Mouse (Mus musculus) forebrain, embryonic 12.5 days (tissue): ENCODE measurements around the gene Clgn. TPM values are rescaled to one million over a fixed set of nuclear protein-coding genes. Genes with fewer than 3 reads are reported as not detected.

Experiments
- ATAC-seq: fragments of 200-750 bp; cut with Nextera tagmentation; 2 replicates; pipeline ENCODE4 v1.8.0; 2017; ENCODE audit warnings: moderate TSS enrichment; ENCODE audit not compliant: low FRiP score
- H3K27ac ChIP-seq: fragments of 300-500 bp; sonication (generic); 2 replicates; pipeline ENCODE4 v1.5.1; 2016; ENCODE audit warnings: mild to moderate bottlenecking
- H3K27me3 ChIP-seq: fragments of 300-500 bp; sonication (generic); 2 replicates; pipeline ENCODE4 v1.6.1; 2016; ENCODE audit warnings: mild to moderate bottlenecking
- H3K36me3 ChIP-seq: fragments of 300-500 bp; sonication (generic); replicated peaks from 2 replicates; pipeline ENCODE4 v1.6.1; 2016; ENCODE audit warnings: mild to moderate bottlenecking
- H3K4me1 ChIP-seq: fragments of 300-500 bp; sonication (generic); 2 replicates; pipeline ENCODE4 v1.6.1; 2016
- H3K4me2 ChIP-seq: fragments of 300-500 bp; sonication (generic); 2 replicates; pipeline ENCODE4 v1.6.1; 2016; ENCODE audit warnings: mild to moderate bottlenecking, moderate library complexity
- H3K4me3 ChIP-seq: fragments of 300-500 bp; sonication (generic); replicated peaks from 2 replicates; pipeline ENCODE4 v1.5.1; 2016; ENCODE audit warnings: mild to moderate bottlenecking
- H3K9ac ChIP-seq: fragments of 300-500 bp; sonication (generic); 2 replicates; pipeline ENCODE4 v1.6.1; 2016; ENCODE audit warnings: mild to moderate bottlenecking
- H3K9me3 ChIP-seq: fragments of 300-500 bp; sonication (generic); 2 replicates; pipeline ENCODE4 v1.6.1; 2016
- WGBS: fragments of 180-500 bp; shearing (Covaris S2); methylation state at CpG from one replicate; pipeline ENCODE4 v1.1.7; 2016; 5-methylcytosine and 5-hydroxymethylcytosine counted together
- polyA plus RNA-seq: library from polyadenylated mRNA; unstranded; fragments of >200 nt; fragmentation: Nextera tagmentation; extraction: Ambion mirVana; gene quantifications from 2 replicates; pipeline ENCODE4 v1.2.1, GENCODE M21; 2016

Clgn gene
- polyA plus RNA-seq, 1 experiment from 2014 or later, result 6.3 TPM

- Histone ChIP-seq H3K4me3 (no peak overlapping the region), H3K9me3 (no peaks in the 10 kb centered on the region), H3K27ac (no peak overlapping the region), H3K36me3 (no peaks in the 10 kb centered on the region), H3K4me2 (no peak overlapping the region), H3K9ac (no peak overlapping the region), H3K4me1 (peaks cover 6% of the 10 kb centered on the region), H3K27me3 (peaks cover 12% of the 10 kb centered on the region; the same call in 1 of the 2 replicates)
- ATAC-seq, result no peak
- 93% methylated on average over 5 of the region's 5 CpGs for WGBS
These were observed 4.7 kb downstream of the Clgn start for GRCm38 (mm10) chr8:83394325-83394724.

- Histone ChIP-seq H3K27ac (no peak overlapping the region), H3K9ac (no peak overlapping the region), H3K4me3 (no peak overlapping the region), H3K9me3 (no peaks in the 10 kb centered on the region), H3K36me3 (no peaks in the 10 kb centered on the region), H3K4me2 (no peak overlapping the region), H3K27me3 (no peaks in the 10 kb centered on the region), H3K4me1 (no peaks in the 10 kb centered on the region)
- WGBS, result 93% methylated on average over 6 of the region's 6 CpGs
- ATAC-seq, result no peak
These were observed 7.0 kb downstream of the Clgn start for GRCm38 (mm10) chr8:83396680-83397079.

- 77% methylated on average over 4 of the region's 4 CpGs for WGBS
- Histone ChIP-seq H3K27ac (no peak overlapping the region), H3K4me1 (no peaks in the 10 kb centered on the region), H3K4me3 (no peak overlapping the region), H3K9me3 (no peaks in the 10 kb centered on the region), H3K27me3 (no peaks in the 10 kb centered on the region), H3K9ac (no peak overlapping the region), H3K4me2 (no peak overlapping the region), H3K36me3 (no peaks in the 10 kb centered on the region)
- ATAC-seq, result no peak
These were observed 8.1 kb downstream of the Clgn start for GRCm38 (mm10) chr8:83397726-83398125.

GRCm38 (mm10) chr8:83405548-83405947, 15.9 kb downstream of the Clgn start:
- H3K36me3 ChIP-seq, result no peaks in the 10 kb centered on the region
- no peak overlapping the region for H3K9ac ChIP-seq
- H3K4me1 ChIP-seq, result no peaks in the 10 kb centered on the region
- no peak for ATAC-seq
- no peaks in the 10 kb centered on the region for H3K9me3 ChIP-seq
- H3K27me3 ChIP-seq, result no peaks in the 10 kb centered on the region
- 89% methylated on average over 10 of the region's 10 CpGs for WGBS
- H3K4me3 ChIP-seq, result no peak overlapping the region
- no peak overlapping the region for H3K27ac ChIP-seq
- H3K4me2 ChIP-seq, result no peak overlapping the region

GRCm38 (mm10) chr8:83406836-83407235, 17.2 kb downstream of the Clgn start:
- Histone ChIP-seq H3K36me3 (no peaks in the 10 kb centered on the region), H3K4me2 (no peak overlapping the region), H3K4me3 (no peak overlapping the region), H3K9me3 (no peaks in the 10 kb centered on the region), H3K27me3 (no peaks in the 10 kb centered on the region), H3K4me1 (no peaks in the 10 kb centered on the region), H3K27ac (no peak overlapping the region), H3K9ac (no peak overlapping the region)
- ATAC-seq, result no peak
- 37% methylated on average over 6 of the region's 6 CpGs for WGBS

- Histone ChIP-seq H3K4me1 (no peaks in the 10 kb centered on the region), H3K9ac (no peak overlapping the region), H3K4me2 (no peak overlapping the region), H3K36me3 (no peaks in the 10 kb centered on the region), H3K4me3 (no peak overlapping the region), H3K27me3 (no peaks in the 10 kb centered on the region), H3K9me3 (no peaks in the 10 kb centered on the region), H3K27ac (no peak overlapping the region)
- WGBS, result 91% methylated on average over 7 of the region's 7 CpGs
- ATAC-seq, result no peak
These were observed 18.8 kb downstream of the Clgn start for GRCm38 (mm10) chr8:83408496-83408895.

- Histone ChIP-seq H3K9me3 (no peaks in the 10 kb centered on the region), H3K4me2 (no peak overlapping the region), H3K4me1 (no peaks in the 10 kb centered on the region), H3K36me3 (no peaks in the 10 kb centered on the region), H3K9ac (no peak overlapping the region), H3K4me3 (no peak overlapping the region), H3K27ac (no peak overlapping the region), H3K27me3 (no peaks in the 10 kb centered on the region)
- no peak for ATAC-seq
- WGBS, result 99% methylated on average over 15 of the region's 15 CpGs
These were observed 27.2 kb downstream of the Clgn start for GRCm38 (mm10) chr8:83416878-83417277.

GRCm38 (mm10) chr8:83417970-83418369, 28.3 kb downstream of the Clgn start:
- WGBS, result 82% methylated on average over 6 of the region's 6 CpGs
- ATAC-seq, result no peak
- H3K4me1 ChIP-seq, result no peaks in the 10 kb centered on the region; the same call in 1 of the 2 replicates

GRCm38 (mm10) chr8:83418805-83419516, 29.3 kb downstream of the Clgn start:
- no peak overlapping the region for H3K27ac ChIP-seq
- no peak overlapping the region for H3K4me2 ChIP-seq
- no peaks in the 10 kb centered on the region for H3K27me3 ChIP-seq
- 93% methylated on average over 11 of the region's 11 CpGs for WGBS
- no peak for ATAC-seq
- no peaks in the 10 kb centered on the region for H3K36me3 ChIP-seq
- no peak overlapping the region for H3K9ac ChIP-seq
- H3K4me3 ChIP-seq, result no peak overlapping the region
- no peaks in the 10 kb centered on the region; the same call in 1 of the 2 replicates for H3K4me1 ChIP-seq
- H3K9me3 ChIP-seq, result no peaks in the 10 kb centered on the region

More at GRCm38 (mm10) chr8:83417970-83418369, 28.3 kb downstream of the Clgn start:
- H3K9ac ChIP-seq, result no peak overlapping the region
- no peak overlapping the region for H3K4me3 ChIP-seq
- no peaks in the 10 kb centered on the region for H3K27me3 ChIP-seq
- no peak overlapping the region for H3K4me2 ChIP-seq
- H3K27ac ChIP-seq, result no peak overlapping the region
- no peaks in the 10 kb centered on the region for H3K9me3 ChIP-seq
- no peaks in the 10 kb centered on the region for H3K36me3 ChIP-seq

- H3K36me3 ChIP-seq, result no peaks in the 10 kb centered on the region
- no peak overlapping the region for H3K27ac ChIP-seq
- H3K9me3 ChIP-seq, result no peaks in the 10 kb centered on the region
- H3K4me1 ChIP-seq, result peaks cover 2% of the 10 kb centered on the region; the same call in 1 of the 2 replicates
- H3K4me2 ChIP-seq, result no peak overlapping the region
- no peak overlapping the region for H3K4me3 ChIP-seq
- no peak overlapping the region for H3K9ac ChIP-seq
- 94% methylated on average over 1 of the region's 1 CpGs for WGBS
- no peaks in the 10 kb centered on the region for H3K27me3 ChIP-seq
- ATAC-seq, result no peak
These were observed 31.7 kb downstream of the Clgn start for GRCm38 (mm10) chr8:83421354-83421753.

- 85% methylated on average over 13 of the region's 13 CpGs for whole genome bisulfite sequencing
These were observed 33.6 kb downstream of the Clgn start for GRCm38 (mm10) chr8:83423032-83423825.

GRCm38 (mm10) chr8:83425202-83425601, 35.5 kb downstream of the Clgn start:
- WGBS, result 90% methylated on average over 6 of the region's 6 CpGs
- Histone ChIP-seq H3K9ac (no peak overlapping the region), H3K9me3 (no peaks in the 10 kb centered on the region), H3K4me1 (peaks cover 2% of the 10 kb centered on the region; the same call in 1 of the 2 replicates), H3K27ac (no peak overlapping the region), H3K4me3 (no peak overlapping the region), H3K27me3 (no peaks in the 10 kb centered on the region), H3K36me3 (no peaks in the 10 kb centered on the region), H3K4me2 (no peak overlapping the region)
- ATAC-seq, result no peak

More at GRCm38 (mm10) chr8:83423032-83423825, 33.6 kb downstream of the Clgn start:
- Histone ChIP-seq H3K36me3 (no peaks in the 10 kb centered on the region), H3K27me3 (no peaks in the 10 kb centered on the region), H3K4me3 (no peak overlapping the region), H3K4me1 (peaks cover 2% of the 10 kb centered on the region; the same call in 1 of the 2 replicates), H3K4me2 (no peak overlapping the region), H3K27ac (no peak overlapping the region), H3K9me3 (no peaks in the 10 kb centered on the region), H3K9ac (no peak overlapping the region)
- ATAC-seq, result no peak
